Mouse (Mus musculus) left cerebral cortex, adult 2 months (tissue): ENCODE results near the gene Tmem130. TPM values are rescaled to one million over a fixed set of nuclear protein-coding genes. Genes with fewer than 3 reads are reported as not detected.

ENCODE experiments used
- DNase-seq, 2 experiments: peaks; one replicate each; pipeline ENCODE4 v3.0.0; 2021 to 2022; ENCODE audit warnings: low spot score in 2 of 2, mixed read lengths in 1 of 2; ENCODE audit errors: extremely low spot score in 1 of 2
- H3K27ac ChIP-seq: fragments of 200-600 bp; 2 replicates; pipeline ENCODE4 v1.8.1; 2022
- H3K4me3 ChIP-seq: fragments of 200-600 bp; 2 replicates; pipeline ENCODE4 v1.8.1; 2022
- CTCF ChIP-seq: fragments of 200-600 bp; IDR thresholded peaks from 2 replicates; pipeline ENCODE4 v1.8.1; 2022; ENCODE audit warnings: antibody characterized with exemption, mild to moderate bottlenecking, moderate library complexity
- intact Hi-C: fragments of 180-260 bp; cut with DNase I; formaldehyde crosslinking; loops from one replicate; pipeline ENCODE4 v1.15.1; 2025
- total RNA-seq, 2 experiments: library from RNA; stranded (reverse); gene quantifications; 2 replicates each; pipeline ENCODE4 v1.2.3; 2021

The Tmem130 gene
- total RNA-seq, 2 experiments from 2014 or later, result 169 to 188 TPM

DNA sequence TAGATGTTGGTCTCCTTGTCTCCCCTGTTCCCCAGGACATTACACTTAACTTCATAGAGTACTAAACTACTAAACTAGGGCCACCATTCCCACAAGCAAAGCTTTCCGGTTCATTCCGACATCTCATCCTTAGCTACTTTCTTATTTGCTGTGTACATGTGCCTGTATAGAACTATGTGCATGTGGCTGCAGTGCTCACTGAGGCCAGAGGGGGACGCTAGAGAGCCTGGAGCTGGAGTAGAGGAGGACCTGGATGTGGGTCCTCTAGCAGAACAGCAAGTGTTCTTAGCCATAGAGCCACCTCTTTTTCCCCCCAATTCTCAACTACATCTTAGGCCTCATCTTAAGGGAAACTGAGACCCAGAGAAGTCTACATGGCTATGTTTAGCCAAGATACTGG, 36.1 kb downstream of the Tmem130 start:
- intact Hi-C loops, result no loop called here
- no peak for DNase-seq
- H3K27ac ChIP-seq, result no peak overlapping the region
- no peak overlapping the region for H3K4me3 ChIP-seq
- peak; percentile 37 for TF ChIP-seq CTCF

DNA sequence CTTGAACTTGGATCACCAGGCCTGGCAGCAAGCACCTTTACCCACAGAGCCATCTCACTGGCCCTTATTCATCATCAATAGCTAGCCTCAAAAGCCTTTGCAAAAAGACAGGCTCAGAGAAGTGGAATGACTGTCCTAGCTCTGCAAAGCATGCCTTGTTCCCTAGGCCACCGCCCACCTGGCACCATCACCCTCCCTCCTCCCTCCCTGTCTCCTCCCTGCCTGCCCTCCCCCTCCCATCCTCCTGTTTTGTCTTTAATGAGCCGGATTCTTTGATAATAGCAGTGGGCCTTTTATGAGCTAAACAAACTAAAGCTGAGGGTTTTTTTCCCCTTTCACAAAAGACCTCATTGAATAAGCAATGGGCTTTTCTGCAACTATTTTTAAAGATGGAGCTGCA, 36.7 kb downstream of the Tmem130 start:
- intact Hi-C loops, result no loop called here
- DNase-seq, result no peak
- Histone ChIP-seq H3K4me3 (no peak overlapping the region), H3K27ac (no peak overlapping the region)
- no peak for TF ChIP-seq CTCF

DNA sequence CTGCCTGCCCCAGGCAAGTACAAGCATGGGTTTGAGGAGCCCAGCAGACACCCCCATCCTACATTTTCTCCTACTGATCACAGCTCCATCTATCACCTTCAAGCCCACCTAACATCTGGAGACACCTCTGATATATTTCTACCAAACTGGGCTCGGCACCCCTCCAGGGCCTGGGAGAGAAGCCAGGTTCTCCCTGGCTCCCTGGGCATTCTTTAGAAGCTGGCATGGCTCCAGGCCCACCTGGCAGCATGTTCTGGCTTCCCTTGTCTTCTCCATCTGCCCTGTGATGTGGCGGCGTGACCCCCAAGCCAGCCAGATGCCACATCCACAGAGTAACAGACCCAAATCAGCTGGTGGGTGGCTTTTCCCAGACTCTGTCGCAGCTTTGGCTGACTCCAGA, 41.3 kb downstream of the Tmem130 start:
- Histone ChIP-seq H3K4me3 (no peak overlapping the region), H3K27ac (peak overlapping the region; percentile 26; the same call in 1 of the 2 replicates)
- peak in 1 of 2 experiments; percentile 59 for DNase-seq
- TF ChIP-seq CTCF, result no peak
- intact Hi-C loops, result loop anchor here (1.0 to 2.0 kb wide), 2 partner anchors 73 to 173 kb away; no protein-coding TSS in a partner anchor

DNA sequence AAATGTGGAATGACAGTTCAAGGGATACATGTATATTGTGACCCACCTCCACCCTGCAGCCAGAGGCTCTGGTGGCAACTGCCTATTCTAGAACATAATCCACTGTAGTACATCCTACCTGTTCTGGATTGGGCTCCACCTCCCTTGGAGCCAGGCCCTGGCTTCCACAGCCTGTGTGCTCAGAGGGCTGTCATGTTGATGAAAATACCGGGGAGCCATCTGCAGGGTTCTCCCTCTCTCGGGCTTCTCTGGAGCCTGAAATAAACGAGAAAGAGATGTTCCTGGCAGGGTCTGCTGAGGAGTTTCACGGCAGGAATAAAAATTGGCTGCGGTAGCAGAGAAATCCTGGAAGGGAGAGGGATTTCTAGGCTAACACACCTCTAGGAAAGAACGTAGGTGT, 41.8 kb downstream of the Tmem130 start:
- H3K4me3 ChIP-seq, result no peak overlapping the region
- TF ChIP-seq CTCF, result no peak; the same call in 1 of the 2 replicates
- intact Hi-C loops, result loop anchor here (1.0 to 2.0 kb wide), 2 partner anchors 72 to 173 kb away; no protein-coding TSS in a partner anchor
- DNase-seq, result peak in 1 of 2 experiments; percentile 41
- no peak overlapping the region; the same call in 1 of the 2 replicates for H3K27ac ChIP-seq

DNA sequence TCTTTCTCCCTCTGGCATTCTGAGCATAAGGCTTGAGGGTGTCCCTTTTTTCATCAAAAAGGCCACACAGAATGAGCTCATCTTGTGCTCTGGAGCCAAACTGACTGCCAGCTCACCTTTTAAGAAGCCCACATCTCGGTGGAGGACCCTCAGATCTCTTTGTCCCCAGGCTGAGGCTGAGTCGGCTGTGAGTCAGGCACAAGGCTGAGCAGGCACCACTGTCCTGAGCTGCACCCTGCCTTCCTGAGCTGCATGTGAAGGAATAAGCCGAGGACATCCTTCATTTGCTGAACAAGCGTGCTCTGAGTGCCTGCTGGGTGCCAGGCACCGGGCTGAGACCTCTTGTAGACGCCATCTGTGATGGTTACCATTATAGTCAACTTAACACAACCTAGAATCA, 44.4 kb downstream of the Tmem130 start:
- no peak for TF ChIP-seq CTCF
- no peak overlapping the region for H3K27ac ChIP-seq
- no peak overlapping the region for H3K4me3 ChIP-seq
- DNase-seq, result no peak
- intact Hi-C loops, result no loop called here

DNA sequence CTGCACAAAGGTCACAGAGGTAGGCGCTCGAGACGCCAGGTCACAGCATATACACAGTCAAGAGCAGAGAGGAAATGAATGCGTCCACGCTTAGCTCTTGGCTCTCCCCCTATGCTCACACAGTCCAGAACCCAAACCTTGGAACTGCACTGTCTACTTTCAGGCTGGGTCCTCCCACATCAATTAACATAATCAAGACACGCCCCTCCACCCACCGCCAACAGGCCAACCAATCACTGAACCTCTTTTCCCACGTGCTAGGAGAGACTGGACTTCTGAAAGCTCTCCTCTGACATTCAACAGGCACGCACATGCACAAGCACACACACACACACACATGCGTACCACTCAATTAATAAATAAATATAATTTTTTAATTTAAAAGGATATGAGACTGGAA, 48.2 kb downstream of the Tmem130 start:
- intact Hi-C loops, result no loop called here

DNA sequence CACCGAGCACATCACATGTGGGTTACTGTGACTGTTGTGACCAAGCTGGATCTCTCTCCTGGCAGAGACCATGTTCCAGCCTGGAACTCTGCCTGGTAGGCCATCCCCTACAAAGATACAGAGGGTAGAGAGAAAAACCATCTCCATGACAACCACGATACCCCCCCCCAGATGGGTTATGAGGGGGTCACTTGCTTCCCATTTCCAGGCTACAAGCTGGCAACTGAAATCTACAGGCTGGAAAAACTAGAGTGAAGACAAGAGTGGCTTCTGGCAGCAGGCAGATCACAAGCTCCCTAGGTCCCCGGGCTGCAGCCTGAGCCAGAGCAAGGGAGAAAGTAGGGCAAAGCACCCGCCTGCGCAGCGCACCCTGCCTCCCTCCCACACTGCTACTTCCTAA, 54.0 kb downstream of the Tmem130 start:
- peak; percentile 47 to 48 for DNase-seq
- intact Hi-C loops, result no loop called here
- TF ChIP-seq CTCF, result no peak
- Histone ChIP-seq H3K4me3 (no peak overlapping the region), H3K27ac (peak overlapping the region; percentile 67)

More for the DNA sequence above, 48.2 kb downstream of the Tmem130 start:
- Histone ChIP-seq H3K27ac (no peak overlapping the region), H3K4me3 (no peak overlapping the region)
- no peak for TF ChIP-seq CTCF
- DNase-seq, result no peak

DNA sequence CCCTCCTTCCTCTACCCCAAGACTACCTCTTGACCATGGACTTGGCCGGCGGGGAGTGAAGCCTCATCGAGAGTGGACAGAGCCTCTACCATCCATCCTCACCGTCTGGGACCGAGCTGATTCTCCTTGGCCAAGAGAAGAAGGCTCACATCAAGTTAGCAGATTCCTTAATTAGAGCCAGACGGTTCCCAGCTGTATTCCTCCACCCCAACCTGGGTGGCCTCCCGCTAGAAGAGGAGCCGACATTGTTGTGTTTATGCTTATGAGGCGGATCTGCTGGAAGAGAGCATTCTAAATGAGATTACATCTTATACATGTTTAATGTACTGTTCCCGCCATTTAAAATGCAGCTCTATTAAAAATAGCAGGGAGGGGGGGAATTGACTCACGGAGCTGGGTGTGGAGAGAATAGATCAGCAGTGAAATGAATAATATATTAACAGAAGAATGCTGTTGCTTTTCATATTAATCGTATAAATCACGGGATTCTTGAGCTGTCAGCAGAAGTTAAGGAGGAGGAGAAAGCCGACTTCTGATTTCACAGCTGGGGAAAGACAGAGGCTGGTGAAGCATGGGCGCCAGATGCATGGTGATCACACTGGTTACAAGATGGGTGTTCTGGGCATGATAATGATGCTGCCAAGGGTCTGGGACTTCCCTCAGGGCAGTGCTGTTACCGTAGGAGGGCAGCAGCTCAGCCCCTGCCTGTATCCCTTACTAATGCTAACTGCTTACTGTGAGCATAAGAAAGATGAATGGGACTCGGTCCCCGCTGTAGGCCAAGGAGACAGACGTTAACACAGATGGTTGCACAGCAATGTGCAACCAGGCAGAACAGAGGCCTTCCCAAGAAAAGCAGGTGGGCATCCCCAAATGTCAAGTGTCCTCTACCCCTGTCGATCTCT, 57.9 kb downstream of the Tmem130 start:
- Histone ChIP-seq H3K4me3 (no peak overlapping the region), H3K27ac (no peak overlapping the region)
- no peak for DNase-seq
- TF ChIP-seq CTCF, result no peak
- intact Hi-C loops, result no loop called here

DNA sequence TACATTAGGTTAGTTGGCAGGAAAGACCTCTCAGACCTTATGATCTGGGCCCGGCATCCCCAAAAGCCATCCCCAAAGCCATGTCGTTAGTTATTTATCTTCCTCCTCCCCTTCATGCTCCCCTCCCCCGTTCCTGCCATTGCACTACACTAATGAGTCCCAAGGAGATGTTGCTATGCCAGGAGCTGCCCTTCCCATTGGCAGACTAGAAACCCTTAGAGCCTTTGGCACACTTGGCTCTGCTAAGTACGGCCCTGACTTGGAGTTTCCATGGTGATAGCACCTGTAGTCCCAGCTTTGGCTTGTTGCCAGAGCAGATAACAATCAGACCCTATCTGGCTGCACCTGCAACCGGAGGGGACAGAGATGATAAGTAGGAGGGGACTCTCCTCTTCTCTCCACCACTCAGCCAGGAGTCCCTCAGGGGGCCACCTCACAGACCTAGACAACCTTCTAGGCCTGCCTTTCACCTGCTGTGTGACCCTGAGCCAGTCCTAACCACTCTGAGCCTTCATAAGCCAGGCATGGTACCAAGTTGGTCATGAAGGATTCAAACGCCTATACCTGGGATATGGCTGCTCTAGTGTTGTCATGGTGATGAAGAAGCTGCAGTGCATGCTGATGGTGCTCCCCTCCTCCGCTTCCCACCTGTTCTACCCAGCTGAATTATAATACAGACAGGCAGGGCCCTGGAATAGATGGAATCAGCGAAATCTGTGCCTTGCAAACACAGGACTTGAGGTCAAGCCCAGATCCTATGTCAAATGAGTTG, 66.1 kb downstream of the Tmem130 start:
- DNase-seq, result peak in 1 of 2 experiments; percentile 24
- Histone ChIP-seq H3K4me3 (no peak overlapping the region), H3K27ac (no peak overlapping the region)
- intact Hi-C loops, result no loop called here
- TF ChIP-seq CTCF, result no peak

DNA sequence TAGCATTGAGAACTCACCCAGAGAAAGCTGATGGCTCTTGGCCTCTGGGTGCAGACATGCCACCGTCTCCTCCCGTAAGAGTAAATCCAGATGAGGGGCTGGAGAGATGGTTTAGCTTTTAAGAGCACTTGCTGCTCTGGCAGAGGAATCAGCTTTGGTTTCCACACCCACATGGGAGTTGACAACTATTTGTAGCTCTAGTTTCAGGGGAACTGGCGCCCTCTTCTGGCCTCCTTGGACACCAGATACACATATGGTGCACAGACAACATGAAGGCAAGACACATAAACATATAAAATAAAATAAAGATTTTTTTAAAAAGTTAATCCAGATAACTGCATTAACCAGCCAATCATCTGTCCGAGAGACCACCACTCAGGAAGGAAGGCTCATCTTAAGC, 67.5 kb downstream of the Tmem130 start:
- Histone ChIP-seq H3K4me3 (no peak overlapping the region), H3K27ac (no peak overlapping the region)
- intact Hi-C loops, result no loop called here
- TF ChIP-seq CTCF, result no peak; the same call in none of the 2 replicates
- no peak for DNase-seq

DNA sequence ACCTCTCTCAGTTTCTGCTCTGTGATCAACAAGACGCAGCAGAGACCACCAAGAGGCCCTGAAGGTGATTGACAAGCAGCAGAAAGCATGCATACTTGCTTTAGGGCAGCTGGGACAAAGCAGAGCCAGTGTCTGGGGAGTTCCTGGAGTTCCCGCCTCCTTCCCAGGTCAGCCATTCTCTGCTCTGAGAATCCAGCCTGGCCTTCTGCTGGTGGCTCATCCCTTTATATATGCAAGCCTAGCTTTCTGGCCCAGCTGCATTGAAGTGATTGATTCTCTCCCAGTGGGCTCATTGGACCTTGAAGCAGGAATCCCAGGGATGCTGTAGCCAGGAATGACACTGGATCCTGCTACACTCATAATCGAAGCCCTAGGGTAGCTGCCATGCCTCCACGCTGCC, 70.2 kb downstream of the Tmem130 start:
- no peak for DNase-seq
- H3K27ac ChIP-seq, result no peak overlapping the region
- TF ChIP-seq CTCF, result no peak
- H3K4me3 ChIP-seq, result no peak overlapping the region
- intact Hi-C loops, result no loop called here

DNA sequence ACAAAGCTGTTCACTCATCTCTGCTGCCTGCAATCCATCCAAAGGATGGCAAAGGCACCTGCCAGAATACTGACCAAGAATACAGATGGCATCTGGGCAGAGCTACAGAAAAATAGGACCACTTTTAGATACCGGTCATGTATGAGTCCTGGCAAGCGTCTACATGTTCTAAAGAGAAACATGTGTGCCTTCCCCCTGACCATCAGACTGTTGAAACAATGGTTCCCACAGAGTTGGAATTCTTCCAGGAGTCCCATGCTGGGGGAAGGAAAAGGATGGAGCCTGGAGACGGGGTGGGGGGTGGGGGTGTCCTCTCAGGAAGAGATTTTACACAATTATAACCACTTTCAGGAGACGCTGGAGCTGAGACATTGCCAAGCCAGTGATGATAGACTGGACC, 73.2 kb downstream of the Tmem130 start:
- no peak overlapping the region for H3K27ac ChIP-seq
- intact Hi-C loops, result no loop called here
- TF ChIP-seq CTCF, result no peak
- no peak for DNase-seq
- no peak overlapping the region for H3K4me3 ChIP-seq

Other genes starting within 250 kb of the Tmem130 start
- 100 to 1,000 TPM; 125 to 133 TPM for gene Nptx2, start 215.9 kb downstream of the Tmem130 start, total RNA-seq
- 100 to 1,000 TPM; 169 to 170 TPM for gene Trrap, start 5.9 kb upstream of the Tmem130 start, total RNA-seq
- gene Smurf1, start 204.0 kb upstream of the Tmem130 start, total RNA-seq, result 10 to 100 TPM; 35.2 to 40.7 TPM